Mouse (Mus musculus): ENCODE data around the gene Hdlbp.

DNA sequence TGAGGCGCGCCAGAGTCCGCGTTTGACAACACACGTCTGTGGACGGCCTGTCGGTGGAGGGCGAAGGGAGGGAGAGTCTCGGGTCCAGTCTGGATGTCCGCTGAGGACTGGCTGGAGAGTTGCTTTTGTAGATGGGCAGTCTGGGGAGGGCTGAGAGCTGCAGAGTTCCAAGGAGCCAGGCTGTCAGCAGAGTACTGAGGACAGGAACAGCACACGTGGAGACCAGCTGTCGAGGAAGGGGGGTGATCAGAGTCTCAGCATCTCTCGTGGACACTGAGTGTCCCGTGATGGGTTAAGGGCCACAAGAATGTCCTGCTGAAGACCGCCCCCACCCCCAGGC is 33.7 kb upstream of the Hdlbp start:
- TF ChIP-seq CTCF (IDR thresholded peaks at IDR 0.05) (0 out of 2 replicates have a peak, but pooled peaks have one; percentile 12), EP300 (IDR thresholded peaks at IDR 0.05) (no peak)

Measured in lung, postnatal 0 days (tissue).